Mouse (Mus musculus) liver, embryonic 11.5 days (tissue): Measurements from ENCODE around the gene Rai14. TPM values are rescaled to one million over a fixed set of nuclear protein-coding genes. Genes with fewer than 3 reads are reported as not detected.

Experiments used
- ATAC-seq: fragments of 200-750 bp; cut with Nextera tagmentation; replicated peaks from 2 replicates; pipeline ENCODE4 v1.8.0; 2017; ENCODE audit warnings: moderate number of reproducible peaks, mild to moderate bottlenecking, moderate TSS enrichment, moderate library complexity; ENCODE audit not compliant: low FRiP score
- DNase-seq: peaks from one replicate; pipeline ENCODE4 v3.0.0-alpha.2; 2017; ENCODE audit warnings: low spot score
- H3K27ac ChIP-seq: fragments of 300-500 bp; sonication (generic); 2 replicates; pipeline ENCODE4 v1.5.1; 2014; ENCODE audit warnings: mild to moderate bottlenecking, low read depth, low read length, control low read depth
- H3K27me3 ChIP-seq: fragments of 300-500 bp; sonication (generic); replicated peaks from 2 replicates; pipeline ENCODE4 v1.6.1; 2014; ENCODE audit warnings: low read length, mixed read lengths; ENCODE audit not compliant: control insufficient read depth, insufficient read depth
- H3K36me3 ChIP-seq: fragments of 300-500 bp; sonication (generic); 2 replicates; pipeline ENCODE4 v1.6.1; 2014; ENCODE audit warnings: mild to moderate bottlenecking, low read length, moderate library complexity, mixed read lengths; ENCODE audit not compliant: control insufficient read depth, insufficient read depth
- H3K4me1 ChIP-seq: fragments of 300-500 bp; sonication (generic); replicated peaks from 2 replicates; pipeline ENCODE4 v1.6.1; 2014; ENCODE audit warnings: low read length, mixed read lengths; ENCODE audit not compliant: control insufficient read depth, insufficient read depth
- H3K4me2 ChIP-seq: fragments of 300-500 bp; sonication (generic); 2 replicates; pipeline ENCODE4 v1.6.1; 2014; ENCODE audit warnings: mild to moderate bottlenecking, control low read depth, moderate library complexity
- H3K4me3 ChIP-seq: fragments of 300-500 bp; sonication (generic); 2 replicates; pipeline ENCODE4 v1.5.1; 2014; ENCODE audit warnings: low read depth, low read length, control low read depth
- H3K9ac ChIP-seq: fragments of 300-500 bp; sonication (generic); 2 replicates; pipeline ENCODE4 v1.6.1; 2014; ENCODE audit warnings: low read depth, low read length, control low read depth
- H3K9me3 ChIP-seq: fragments of 300-500 bp; sonication (generic); 2 replicates; pipeline ENCODE4 v1.6.1; 2016; ENCODE audit warnings: low read length, inconsistent platforms, mixed read lengths; ENCODE audit not compliant: control insufficient read depth
- whole genome bisulfite sequencing: fragments of 180-500 bp; shearing (Covaris S2); extraction: QIAGEN DNeasy Blood & Tissue Kit; methylation state at CpG from one replicate; pipeline ENCODE4 v1.1.7; 2014; 5-methylcytosine and 5-hydroxymethylcytosine counted together
- polyA plus RNA-seq: library from polyadenylated mRNA; unstranded; fragments of >200 nt; fragmentation: Nextera tagmentation; extraction: Ambion mirVana; gene quantifications from 2 replicates; pipeline ENCODE4 v1.2.1, GENCODE M21; 2014

Rai14 gene
- polyA plus RNA-seq, 1 experiment from 2014 or later = 19.6 TPM

DNA sequence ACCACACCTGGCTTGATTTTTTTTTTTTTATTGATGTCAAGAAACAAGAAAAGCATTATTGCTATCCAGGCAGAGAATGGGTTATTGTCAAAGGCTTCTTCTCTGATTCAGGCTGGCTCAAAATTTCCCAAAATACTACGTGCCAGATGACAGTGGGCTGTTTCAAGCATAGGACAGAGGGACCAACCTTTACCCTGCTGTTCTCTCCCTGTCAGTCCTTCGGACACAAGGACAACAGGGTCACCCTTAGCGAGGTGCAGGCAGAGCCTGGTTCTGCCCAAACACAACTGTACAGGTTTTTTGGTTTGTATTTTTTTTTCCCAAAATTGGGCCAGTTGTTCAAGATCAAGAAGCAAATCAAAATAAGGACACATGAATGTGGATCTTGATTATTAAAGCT lies 70.6 kb downstream of the Rai14 start:
- H3K27ac ChIP-seq = no peak overlapping the region
- H3K9me3 ChIP-seq = no peaks in the 10 kb centered on the region
- DNase-seq (no peak), ATAC-seq (no peak)
- H3K9ac ChIP-seq = no peak overlapping the region
- H3K4me1 ChIP-seq = peaks cover 3% of the 10 kb centered on the region; the same call in 1 of the 2 replicates
- no peaks in the 10 kb centered on the region for H3K36me3 ChIP-seq
- H3K4me3 ChIP-seq = no peak overlapping the region
- 88% methylated on average over 3 of the region's 3 CpGs for WGBS
- H3K4me2 ChIP-seq = no peak overlapping the region
- H3K27me3 ChIP-seq = no peaks in the 10 kb centered on the region

DNA sequence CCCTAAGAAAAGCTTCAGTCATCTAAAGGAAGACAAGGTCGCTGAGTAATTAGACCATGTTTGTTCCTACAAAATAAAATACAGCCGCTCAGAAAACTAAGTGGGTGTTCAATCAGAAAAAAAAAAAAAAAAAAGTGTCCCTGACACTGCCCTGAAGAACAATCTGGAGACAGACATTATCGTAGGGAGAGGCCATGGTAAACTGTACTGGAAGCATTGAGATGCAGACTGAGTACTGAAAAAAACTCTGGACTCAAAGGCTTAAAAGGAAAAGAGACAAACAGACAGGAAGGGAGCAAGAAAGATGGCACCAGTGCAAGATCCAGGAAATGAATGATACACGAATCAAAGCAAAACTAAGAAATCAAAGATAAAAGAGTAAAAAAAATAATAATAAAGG lies 71.2 kb downstream of the Rai14 start:
- peaks cover 3% of the 10 kb centered on the region; the same call in 1 of the 2 replicates for H3K4me1 ChIP-seq
- ATAC-seq (no peak), DNase-seq (no peak)
- no peak overlapping the region for H3K9ac ChIP-seq
- no peaks in the 10 kb centered on the region for H3K36me3 ChIP-seq
- H3K27ac ChIP-seq = no peak overlapping the region
- no peak overlapping the region for H3K4me2 ChIP-seq
- 77% methylated on average over 4 of the region's 4 CpGs for WGBS
- no peaks in the 10 kb centered on the region for H3K9me3 ChIP-seq
- no peaks in the 10 kb centered on the region for H3K27me3 ChIP-seq
- H3K4me3 ChIP-seq = no peak overlapping the region

DNA sequence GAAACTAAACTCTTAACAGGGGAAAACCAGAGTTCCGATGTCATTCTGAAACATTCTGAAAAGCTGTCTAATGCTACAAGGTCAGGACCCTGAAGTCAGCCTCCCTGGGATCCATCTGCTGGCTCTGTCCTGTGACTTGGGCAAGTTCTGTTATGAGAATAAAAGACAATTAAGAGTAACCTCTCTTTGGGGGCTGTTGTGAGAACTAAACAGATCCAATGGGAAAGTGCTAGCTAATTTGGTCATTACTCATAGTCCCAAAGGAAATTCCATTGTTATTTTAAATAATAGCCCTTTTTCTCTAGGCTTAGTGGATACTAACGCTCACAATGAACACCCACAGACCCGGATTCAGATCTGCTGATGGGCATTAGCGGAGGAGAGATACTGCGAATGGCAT lies 72.0 kb downstream of the Rai14 start:
- 72% methylated on average over 5 of the region's 5 CpGs for WGBS
- H3K27ac ChIP-seq = no peak overlapping the region

DNA sequence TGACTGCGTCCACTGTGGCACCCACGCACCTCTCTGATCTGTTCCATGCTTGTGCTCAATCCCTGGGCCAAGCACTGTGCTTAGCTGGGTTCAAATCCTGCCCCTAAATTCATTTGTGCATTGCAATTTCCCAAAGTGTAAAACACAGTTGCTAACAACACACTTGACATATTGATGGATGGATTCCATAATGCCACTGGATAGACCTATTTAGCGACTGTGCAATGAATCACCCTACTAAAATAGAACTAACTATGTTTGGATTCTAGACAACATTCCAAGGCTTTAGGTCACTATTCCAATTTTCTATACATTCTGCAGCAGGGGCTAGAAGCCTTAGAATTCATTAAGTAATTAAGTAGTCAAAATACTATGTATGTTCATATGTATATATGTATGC lies 73.7 kb downstream of the Rai14 start:
- no peaks in the 10 kb centered on the region for H3K36me3 ChIP-seq
- H3K9ac ChIP-seq = no peak overlapping the region
- ATAC-seq (no peak), DNase-seq (no peak)
- H3K4me1 ChIP-seq = no peaks in the 10 kb centered on the region
- H3K27me3 ChIP-seq = no peaks in the 10 kb centered on the region
- WGBS = 86% methylated on average over 3 of the region's 3 CpGs
- no peak overlapping the region for H3K27ac ChIP-seq
- no peaks in the 10 kb centered on the region for H3K9me3 ChIP-seq
- H3K4me2 ChIP-seq = no peak overlapping the region
- no peak overlapping the region for H3K4me3 ChIP-seq

More for the DNA sequence above, 72.0 kb downstream of the Rai14 start:
- no peak overlapping the region for H3K4me2 ChIP-seq
- DNase-seq (no peak), ATAC-seq (no peak)
- no peaks in the 10 kb centered on the region for H3K9me3 ChIP-seq
- H3K4me1 ChIP-seq = no peaks in the 10 kb centered on the region; the same call in 1 of the 2 replicates
- H3K9ac ChIP-seq = no peak overlapping the region
- no peaks in the 10 kb centered on the region for H3K27me3 ChIP-seq
- H3K36me3 ChIP-seq = no peaks in the 10 kb centered on the region
- H3K4me3 ChIP-seq = no peak overlapping the region

DNA sequence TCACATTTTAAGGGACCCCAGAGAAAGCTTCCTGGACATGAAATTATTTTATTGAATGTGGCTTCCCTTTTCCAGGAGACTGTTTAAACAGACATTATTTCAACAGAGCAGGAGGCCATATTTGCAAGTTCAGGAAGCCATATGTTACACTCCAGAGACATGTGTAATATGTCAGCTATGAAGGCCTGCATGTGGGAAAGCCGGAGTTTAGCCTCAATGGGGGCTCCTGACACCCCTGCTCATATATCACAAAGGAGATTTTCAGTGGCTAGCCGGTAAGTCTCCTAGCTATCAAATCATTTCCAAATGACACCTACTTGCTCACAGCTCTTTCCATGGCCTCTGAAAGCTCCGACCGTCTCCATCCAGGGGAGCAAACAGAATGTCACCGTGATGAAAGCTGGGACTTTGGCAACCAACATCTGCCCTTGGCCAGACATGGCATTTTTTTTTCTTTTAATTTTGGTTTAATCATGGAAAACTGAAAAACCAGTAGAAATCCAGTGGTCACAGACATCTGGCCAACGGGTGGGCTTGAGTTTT lies 77.1 kb downstream of the Rai14 start:
- no peak overlapping the region for H3K4me3 ChIP-seq
- H3K9me3 ChIP-seq = no peaks in the 10 kb centered on the region
- DNase-seq = no peak
- H3K4me1 ChIP-seq = peaks cover 10% of the 10 kb centered on the region
- H3K36me3 ChIP-seq = no peaks in the 10 kb centered on the region
- H3K27me3 ChIP-seq = no peaks in the 10 kb centered on the region
- no peak for ATAC-seq
- WGBS = 71% methylated on average over 6 of the region's 6 CpGs
- H3K27ac ChIP-seq = no peak overlapping the region
- no peak overlapping the region for H3K4me2 ChIP-seq
- H3K9ac ChIP-seq = no peak overlapping the region

DNA sequence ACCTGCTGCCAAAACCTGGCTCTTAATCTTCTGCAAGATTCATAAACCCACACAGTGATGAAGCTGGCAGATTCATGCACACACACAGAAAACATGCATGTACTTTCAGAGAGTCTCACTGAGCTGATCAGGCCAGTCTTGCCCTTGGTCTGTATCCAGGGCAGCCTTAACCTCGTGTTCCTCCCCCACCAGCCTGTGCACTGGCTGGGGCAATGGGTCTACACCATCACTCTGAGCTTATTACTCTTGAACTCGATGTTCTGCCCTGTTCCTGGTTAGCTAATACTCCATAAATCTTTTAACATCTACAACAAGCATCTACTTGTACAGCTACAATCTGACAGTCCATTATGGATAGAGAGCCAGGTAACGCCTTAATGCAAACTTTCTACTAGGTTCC lies 77.6 kb downstream of the Rai14 start:
- no peak for DNase-seq
- Histone ChIP-seq H3K27ac (no peak overlapping the region), H3K4me1 (peaks cover 10% of the 10 kb centered on the region), H3K36me3 (no peaks in the 10 kb centered on the region), H3K4me3 (no peak overlapping the region), H3K4me2 (no peak overlapping the region), H3K9me3 (no peaks in the 10 kb centered on the region), H3K9ac (no peak overlapping the region), H3K27me3 (no peaks in the 10 kb centered on the region)
- ATAC-seq = no peak
- WGBS = 73% methylated on average over 3 of the region's 3 CpGs

DNA sequence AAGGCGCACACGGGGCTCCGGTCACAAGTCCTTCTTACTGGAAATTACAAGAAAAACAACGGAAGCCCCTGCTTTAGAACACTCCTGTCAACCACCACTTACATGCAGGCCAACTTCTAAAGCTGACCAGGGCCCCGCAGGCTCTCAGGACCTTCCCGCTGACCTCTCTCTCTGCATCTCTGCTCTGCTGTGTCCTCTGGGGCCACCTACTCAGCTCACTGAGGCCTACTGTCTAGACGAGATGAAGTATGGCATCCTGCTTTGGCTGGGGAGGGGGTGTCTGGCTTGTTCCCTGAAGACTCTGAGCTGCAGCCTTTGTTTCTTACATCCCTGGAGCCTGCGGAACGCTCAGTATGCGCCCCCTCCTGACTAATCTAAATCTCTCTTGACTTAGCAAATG lies 79.3 kb downstream of the Rai14 start:
- no peak overlapping the region for H3K9ac ChIP-seq
- ATAC-seq = no peak

DNA sequence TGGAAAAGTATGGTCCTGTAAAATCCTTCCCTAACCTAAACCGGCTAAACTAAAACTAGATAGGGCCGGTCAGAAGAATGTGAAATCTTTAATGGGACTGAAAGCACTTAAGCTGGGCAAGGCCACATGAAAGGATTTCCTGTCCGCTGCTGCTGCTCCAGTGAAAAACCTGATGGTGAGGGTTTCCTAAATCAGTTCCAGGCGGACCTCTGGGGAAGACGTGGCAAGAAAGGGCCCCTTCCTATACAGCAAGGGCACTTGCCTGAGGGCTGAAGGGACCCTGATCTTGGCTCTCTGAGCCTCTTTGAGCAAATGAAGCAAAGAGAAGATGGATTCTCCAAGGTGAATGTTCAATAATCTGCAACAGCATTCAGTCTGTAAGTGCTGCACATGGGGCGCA lies 80.2 kb downstream of the Rai14 start:
- ATAC-seq (no peak), DNase-seq (no peak)
- Histone ChIP-seq H3K9me3 (no peaks in the 10 kb centered on the region), H3K27me3 (no peaks in the 10 kb centered on the region), H3K4me2 (no peak overlapping the region), H3K4me1 (peaks cover 10% of the 10 kb centered on the region), H3K4me3 (no peak overlapping the region), H3K9ac (no peak overlapping the region), H3K36me3 (no peaks in the 10 kb centered on the region), H3K27ac (peak overlapping the region; percentile 53; the same call in 1 of the 2 replicates)
- 68% methylated on average over 6 of the region's 6 CpGs for WGBS

More for the DNA sequence above, 79.3 kb downstream of the Rai14 start:
- Histone ChIP-seq H3K4me2 (no peak overlapping the region), H3K4me3 (no peak overlapping the region), H3K27me3 (no peaks in the 10 kb centered on the region), H3K27ac (peak overlapping the region; percentile 22; the same call in 1 of the 2 replicates), H3K36me3 (no peaks in the 10 kb centered on the region), H3K4me1 (peaks cover 10% of the 10 kb centered on the region), H3K9me3 (no peaks in the 10 kb centered on the region)
- 62% methylated on average over 10 of the region's 10 CpGs for WGBS
- DNase-seq = no peak

DNA sequence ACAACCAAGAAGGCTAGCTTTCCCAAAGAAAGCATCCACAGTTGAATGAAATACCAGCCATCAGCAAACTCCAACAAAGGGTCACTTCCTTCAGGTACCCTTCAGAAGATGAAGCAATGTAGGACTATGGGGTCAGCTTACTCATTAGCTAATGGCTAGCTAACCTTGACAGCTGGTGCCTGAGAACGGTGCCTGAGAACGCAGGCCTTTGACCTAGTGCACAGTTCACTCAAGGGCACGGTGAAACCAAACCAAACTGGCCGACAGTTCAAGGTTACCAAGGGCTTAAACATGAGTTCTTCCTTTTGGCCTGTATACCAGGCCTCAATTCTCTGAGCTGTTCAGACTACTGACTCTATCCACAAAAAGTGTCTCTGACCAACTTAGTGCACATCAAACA lies 81.0 kb downstream of the Rai14 start:
- Histone ChIP-seq H3K27me3 (no peaks in the 10 kb centered on the region), H3K36me3 (no peaks in the 10 kb centered on the region), H3K9ac (no peak overlapping the region), H3K27ac (no peak overlapping the region), H3K4me1 (peaks cover 10% of the 10 kb centered on the region), H3K9me3 (no peaks in the 10 kb centered on the region), H3K4me3 (no peak overlapping the region), H3K4me2 (no peak overlapping the region)
- DNase-seq (no peak), ATAC-seq (0 out of 2 replicates have a peak, but pooled peaks have one; percentile 63)
- 73% methylated on average over 4 of the region's 4 CpGs for WGBS
